Mouse (Mus musculus) embryo, embryonic 10.5 days (tissue): Measurements from ENCODE around the gene Slc9a3.
A peak's percentile ranks its signal among the peaks of the same experiment; 100 is the strongest.

Experiments used
- DNase-seq: peaks from one replicate; pipeline ENCODE4 v3.0.0-alpha.2; 2015; ENCODE audit warnings: low spot score

The Slc9a3 gene

DNA sequence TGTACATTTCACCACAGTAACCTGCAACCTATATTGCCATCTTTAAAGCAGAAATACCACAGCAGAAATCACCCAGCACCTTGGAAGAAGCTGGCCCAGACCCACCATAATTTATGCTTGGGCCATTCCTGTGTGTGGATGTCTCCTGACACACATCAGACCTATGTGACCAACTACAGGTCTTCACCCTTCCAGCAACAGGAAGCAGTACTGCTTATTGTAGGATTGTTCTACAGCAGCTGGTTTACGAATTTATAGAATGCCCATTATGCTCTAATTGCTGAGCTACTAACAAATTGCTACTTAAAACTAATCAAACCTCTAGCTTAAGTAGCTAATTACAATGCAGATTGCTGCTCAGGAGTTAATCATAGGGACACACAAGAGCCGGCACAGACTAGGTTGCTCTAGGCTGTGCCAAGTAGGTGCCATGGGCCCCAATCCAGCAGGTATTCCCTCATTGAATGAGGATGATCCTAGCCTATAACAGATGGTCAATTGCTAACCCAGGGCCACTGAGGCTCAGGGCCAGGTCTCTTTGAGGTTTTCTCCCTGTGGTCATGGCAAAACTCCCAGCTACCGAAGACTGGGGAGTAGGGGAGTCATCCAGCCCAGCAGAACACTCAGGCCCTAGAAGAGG is 24.8 kb downstream of the Slc9a3 start:
- DNase-seq: no peak

DNA sequence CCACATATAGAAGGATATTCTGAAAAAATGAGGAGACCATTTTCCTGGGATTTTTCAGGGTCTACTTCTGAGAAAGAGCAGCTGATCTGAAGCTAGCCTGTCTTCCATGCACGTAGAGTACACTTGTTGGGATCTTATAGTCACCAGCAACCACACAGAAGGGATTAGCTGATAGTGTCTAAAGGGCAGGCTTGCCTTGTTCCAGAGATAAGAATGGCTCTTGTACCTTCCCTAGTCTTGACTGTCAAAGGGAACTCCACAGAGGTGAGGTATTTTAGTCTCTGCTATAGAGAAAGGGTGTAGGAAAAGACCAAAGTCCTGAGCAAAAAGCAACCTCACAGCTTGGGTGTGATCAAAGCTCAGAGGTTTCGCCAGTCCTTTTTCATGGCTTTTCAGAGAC is 26.1 kb downstream of the Slc9a3 start:
- DNase-seq: no peak

DNA sequence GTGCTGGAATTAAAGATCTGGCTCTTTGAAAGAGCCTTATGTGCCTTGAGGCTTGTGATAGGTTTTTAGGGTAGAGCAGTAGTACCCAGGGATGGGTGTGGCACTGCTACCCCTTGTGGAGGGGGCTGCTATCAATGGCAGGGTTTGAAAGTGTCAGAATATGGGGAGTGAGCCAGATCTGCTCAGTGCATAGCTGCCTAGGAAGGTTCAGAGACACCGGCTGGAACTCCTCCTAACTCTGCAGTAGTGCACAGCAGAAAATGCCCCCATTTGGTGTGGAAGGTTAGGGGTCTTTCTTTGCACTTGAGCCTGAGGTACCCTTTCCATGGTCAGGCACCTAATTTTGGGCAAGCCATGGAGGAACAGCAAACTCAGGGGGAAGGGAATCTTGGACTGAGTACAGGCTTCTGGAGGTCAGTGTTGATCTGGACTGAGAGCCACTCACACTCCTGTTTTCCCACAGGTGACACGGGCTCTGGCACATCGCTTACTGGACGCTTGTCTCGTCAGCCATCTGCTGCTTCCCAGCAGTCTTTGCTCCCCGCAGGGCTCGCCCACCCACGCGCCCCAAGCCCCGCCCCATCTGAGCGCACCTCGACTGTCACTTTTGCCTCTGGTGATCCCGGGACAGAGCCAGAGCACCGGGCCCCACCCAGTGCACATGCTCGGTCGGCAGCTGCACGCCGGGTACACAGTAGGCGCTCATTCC is 45.2 kb downstream of the Slc9a3 start:
- DNase-seq: peak; percentile 54

DNA sequence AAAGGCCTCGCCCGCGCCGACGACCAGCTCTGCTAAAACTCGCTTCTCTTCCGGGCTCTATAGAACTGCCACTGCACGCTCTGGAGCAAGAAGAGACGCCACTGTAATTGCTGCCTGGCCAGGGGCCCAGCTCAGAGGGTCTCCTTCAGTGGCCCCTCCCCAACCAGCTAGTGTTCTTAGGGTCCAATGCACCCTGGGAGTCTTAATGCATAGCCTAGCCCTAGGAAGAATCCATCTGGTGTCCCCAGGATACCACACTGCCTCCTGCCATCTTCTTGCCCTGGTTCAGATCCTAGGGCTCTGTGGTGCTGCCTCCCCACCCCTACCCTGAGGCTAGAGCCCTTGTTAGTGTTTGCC is 45.8 kb downstream of the Slc9a3 start:
- no peak for DNase-seq

DNA sequence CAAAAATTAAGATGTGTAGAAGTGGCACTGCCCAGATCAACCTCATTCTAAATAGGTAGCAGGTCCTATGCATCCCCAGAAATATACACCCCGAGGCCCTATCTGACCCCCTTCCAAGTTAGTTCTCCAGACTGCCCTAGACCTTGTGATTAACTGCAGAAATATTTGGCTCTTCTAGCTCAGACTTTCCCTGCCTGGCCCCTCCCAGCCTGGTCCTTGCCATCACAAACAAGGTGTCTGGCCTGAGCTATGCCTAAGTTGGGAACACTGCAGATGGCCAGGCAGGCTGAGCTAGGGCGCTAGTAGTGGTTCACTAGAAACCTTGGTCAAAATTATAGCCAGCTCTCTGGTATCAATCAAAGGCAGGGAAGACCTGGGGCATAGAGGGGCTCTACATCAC is 46.2 kb downstream of the Slc9a3 start:
- no peak for DNase-seq

DNA sequence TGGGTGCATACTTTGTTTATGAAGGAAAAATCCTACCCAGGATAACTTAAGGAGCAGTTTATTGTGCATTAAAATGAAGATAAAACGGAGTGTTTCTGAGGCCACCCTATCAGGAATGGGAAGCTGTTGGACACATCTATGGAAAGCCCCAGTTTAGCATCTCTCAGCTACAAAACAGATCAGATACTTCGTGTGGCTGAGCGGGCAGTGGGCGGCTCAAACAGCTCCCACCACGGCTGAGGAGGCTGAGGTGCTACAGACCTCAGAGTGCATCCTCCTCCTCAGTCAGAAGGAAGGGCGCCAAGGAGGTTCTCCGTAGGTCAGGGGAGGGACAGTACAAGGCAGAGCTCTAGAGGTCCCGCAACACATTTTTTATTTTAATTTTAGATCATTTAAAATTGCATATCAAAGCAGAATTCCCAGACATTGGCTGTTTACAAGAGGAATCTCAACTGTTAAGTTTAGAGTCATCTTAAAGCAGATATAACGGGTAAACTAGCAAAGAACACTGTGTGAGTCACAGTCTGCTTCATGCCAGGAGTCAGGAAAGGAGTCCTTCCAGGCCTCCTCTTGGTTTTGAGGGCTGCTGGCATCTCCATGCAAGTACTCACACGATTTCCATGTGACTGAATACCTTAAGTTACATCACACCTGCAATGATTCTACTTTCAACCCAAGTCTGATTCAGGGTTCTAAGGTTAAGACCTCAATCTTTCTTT is 48.3 kb downstream of the Slc9a3 start:
- DNase-seq: no peak

DNA sequence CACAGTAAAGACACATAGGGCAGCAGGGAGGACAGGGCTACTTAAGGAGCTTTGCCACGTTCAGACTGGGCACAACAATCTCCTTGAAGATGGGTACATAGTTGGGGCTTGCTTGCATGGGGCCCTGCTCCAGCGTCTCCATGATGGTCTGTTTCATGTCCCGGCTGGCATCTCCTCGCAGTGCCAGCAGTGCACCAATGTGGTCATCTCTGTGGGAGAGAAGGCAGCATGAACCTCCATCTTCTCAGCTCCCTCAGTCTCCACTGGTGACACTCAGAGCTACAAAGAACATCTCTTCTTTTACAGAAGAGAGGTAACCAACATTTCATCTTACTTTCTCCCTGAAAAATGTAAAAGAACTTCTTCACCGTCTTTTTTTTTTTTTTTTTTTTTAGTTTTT is 50.8 kb downstream of the Slc9a3 start:
- no peak for DNase-seq

DNA sequence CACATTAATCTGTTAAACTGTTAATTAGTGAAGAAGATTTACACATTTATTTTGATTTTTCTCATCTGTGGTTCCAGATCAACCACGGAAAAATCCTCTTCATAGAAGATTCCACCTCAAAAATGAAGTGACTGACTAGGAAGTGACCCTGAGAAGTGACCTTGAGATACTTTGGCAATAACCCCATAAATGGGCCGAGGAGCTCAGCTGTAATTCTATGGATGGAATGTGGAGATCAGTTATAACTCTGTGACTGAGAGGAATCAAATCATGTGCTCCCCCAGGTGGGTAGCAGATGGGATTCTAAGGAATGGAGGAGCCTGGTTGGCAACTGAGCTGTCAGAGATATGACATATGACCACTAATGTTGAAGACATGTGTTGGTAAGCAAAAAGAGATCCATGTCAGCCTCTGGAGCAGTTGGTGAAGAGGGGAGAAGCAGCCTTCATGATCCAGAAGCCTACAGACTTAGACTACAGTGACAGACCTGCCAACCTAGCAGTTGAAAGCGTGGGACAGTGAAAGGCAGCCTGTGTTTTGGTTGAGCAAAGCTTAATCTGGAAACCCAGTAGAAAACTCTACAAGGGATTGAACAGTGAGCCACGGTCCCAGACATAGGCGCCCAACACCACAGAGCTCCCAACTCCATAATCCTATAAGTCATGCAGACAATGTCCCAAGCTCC is 61.9 kb downstream of the Slc9a3 start:
- no peak for DNase-seq

DNA sequence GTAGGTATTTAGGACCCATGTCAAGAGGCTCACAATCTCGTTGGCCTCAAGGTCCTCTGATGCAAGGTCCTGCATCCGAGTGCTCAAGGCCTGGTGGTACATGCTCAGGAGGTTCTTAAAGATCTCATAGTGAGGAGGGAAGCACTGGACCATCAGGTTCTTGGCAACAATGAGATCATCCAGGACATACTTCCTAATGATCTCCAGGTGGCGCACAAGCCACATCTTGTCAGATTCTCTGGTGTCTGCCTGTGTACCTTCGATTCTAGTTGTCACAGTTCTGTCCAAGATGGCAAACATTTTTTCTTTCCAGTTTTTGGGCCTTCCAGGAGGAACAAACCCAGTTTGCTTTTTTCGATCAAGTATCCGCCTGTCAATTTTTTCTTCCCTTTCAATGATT is 71.4 kb downstream of the Slc9a3 start:
- DNase-seq: peak; percentile 40

DNA sequence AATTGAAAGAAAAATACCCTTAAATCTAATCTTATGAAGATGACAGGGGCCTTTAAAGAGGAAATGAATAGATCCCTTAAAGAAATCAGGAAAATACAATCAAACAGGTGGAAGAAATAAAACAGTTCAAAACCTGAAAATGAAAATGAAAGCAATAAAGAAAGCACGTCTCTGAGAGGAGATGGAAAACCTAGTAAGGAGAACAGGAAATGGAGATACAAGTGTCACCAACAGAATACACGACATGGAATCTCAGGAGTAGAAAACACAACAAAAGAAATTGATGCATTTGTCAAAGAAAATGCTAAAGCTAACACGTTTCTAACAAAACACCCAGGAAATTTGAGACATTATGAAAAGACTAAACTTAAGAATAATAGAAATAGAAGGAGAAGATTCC is 75.2 kb downstream of the Slc9a3 start:
- no peak for DNase-seq

DNA sequence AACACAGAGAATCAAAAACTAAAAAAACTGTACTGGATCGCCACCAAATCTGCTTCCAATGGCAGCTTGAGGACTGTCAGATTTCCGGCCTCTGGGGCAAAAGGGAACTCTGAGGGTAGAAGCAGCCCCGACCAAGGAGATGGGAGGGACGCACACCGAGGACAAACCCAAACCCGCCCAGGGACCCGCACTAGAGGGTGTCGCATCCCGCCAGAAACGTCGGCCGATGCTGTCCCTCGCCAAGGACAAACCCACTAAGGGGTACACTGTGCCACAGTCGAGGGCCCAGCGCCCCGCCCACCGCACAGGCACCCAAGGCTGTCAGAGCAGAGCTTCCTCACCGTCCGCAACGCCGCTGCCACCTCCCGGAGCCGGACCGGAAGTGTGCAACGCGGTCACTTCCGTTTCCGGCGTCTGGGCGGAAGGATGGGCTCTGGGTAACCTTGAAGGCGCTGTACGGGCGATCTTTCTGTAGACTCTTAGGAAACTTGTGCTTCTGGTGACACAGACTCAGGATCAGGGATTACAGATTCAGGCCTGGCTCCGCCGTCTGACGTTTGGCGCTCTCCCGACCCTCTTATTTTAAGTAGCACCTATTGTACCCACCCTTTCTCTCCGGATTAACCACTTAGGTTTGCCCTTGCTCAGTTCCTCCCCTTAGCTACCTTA is 87.2 kb downstream of the Slc9a3 start, which contains the start of gene Exoc3:
Gene Exoc3, minus strand, starts transcription at position 416 of the 669 bp plus-strand sequence.
- DNase-seq: peak; percentile 93

DNA sequence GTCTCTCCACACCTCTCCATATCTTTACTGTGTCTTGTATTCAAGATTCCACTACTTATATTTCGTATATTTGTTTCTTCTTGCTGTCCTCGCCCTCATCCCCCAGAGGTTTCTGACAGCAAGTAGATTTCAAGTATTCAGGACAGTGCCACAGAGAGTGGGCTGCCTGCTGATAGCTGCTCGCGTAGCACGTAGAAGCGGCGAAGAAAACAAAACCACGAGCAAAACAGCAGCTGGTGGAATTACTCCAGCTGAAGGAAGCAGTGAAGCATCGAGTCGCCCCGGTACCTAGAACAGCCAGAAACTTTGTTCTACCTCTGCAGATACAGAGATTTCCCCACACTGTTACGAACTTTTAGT is 87.7 kb downstream of the Slc9a3 start:
- DNase-seq: no peak

DNA sequence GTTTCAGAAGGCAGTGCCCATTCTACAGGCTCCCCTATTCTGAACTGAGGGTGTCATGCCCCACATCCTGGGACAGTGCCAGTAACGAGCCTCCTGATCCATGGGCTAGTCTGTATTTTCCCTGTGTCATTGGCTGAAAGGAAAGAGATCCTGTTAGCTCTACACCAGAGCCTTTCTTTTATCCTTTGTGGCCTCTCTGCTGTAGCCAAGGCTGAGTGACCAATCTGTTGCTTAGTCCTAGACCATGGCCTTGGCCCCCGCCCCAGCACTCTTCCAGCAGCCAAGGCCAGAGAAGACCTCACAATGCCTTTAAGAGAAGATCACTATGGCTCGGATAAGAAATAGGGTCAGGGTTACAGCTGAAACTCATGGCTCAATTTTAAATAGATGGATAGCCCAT is 97.2 kb downstream of the Slc9a3 start:
- no peak for DNase-seq
